In genomic region chr9:46327706-46328571, GRCm38 (mm10) we compare ENCODE assay signal across 8 mouse cellular contexts. TPM values are rescaled to one million over a fixed set of nuclear protein-coding genes. Genes with fewer than 3 reads are reported as not detected.
DNase-seq lines count a peak whose midpoint lies in the region; ATAC-seq lines count a peak whose summit lies in the region.

No protein-coding gene starts in this region.

- H3K9ac ChIP-seq in hindbrain, embryonic 12.5 days: peak overlapping the region; percentile 48; the same call in 1 of the 2 replicates
- peak overlapping the region; percentile 75 for H3K9ac ChIP-seq in midbrain, embryonic 11.5 days (ENCODE audit: low read length)

- WGBS in hindbrain, embryonic 12.5 days: 55% methylated on average over 25 of the region's 25 CpGs
- WGBS in midbrain, embryonic 11.5 days: 67% methylated on average over 25 of the region's 25 CpGs

- peaks cover 19% of the 10 kb centered on the region for H3K4me1 ChIP-seq in hindbrain, embryonic 12.5 days
- H3K4me1 ChIP-seq in midbrain, embryonic 11.5 days (ENCODE audit: control insufficient read depth, insufficient read depth, low read length): peaks cover 15% of the 10 kb centered on the region

- peak; percentile 33 for ATAC-seq in hindbrain, embryonic 12.5 days (ENCODE audit: low FRiP score)
- ATAC-seq in midbrain, embryonic 11.5 days (ENCODE audit: low FRiP score): no peak; the same call in 1 of the 2 replicates

- no peaks in the 10 kb centered on the region for H3K27me3 ChIP-seq in hindbrain, embryonic 12.5 days
- H3K27me3 ChIP-seq in midbrain, embryonic 11.5 days (ENCODE audit: control insufficient read depth, insufficient read depth, low read length): peaks cover 2% of the 10 kb centered on the region; the same call in 1 of the 2 replicates

- intact Hi-C loops in left cerebral cortex, postnatal 4 days (cut with DNase I): no loop called here

- no peak overlapping the region for H3K4me3 ChIP-seq in hindbrain, embryonic 12.5 days
- H3K4me3 ChIP-seq in midbrain, embryonic 11.5 days (ENCODE audit: low read depth, low read length): no peak overlapping the region

- peak overlapping the region; percentile 92 for H3K27ac ChIP-seq in hindbrain, embryonic 12.5 days
- peak overlapping the region; percentile 91 for H3K27ac ChIP-seq in midbrain, embryonic 11.5 days (ENCODE audit: low read depth, low read length)

- peak overlapping the region; percentile 44 for H3K4me2 ChIP-seq in hindbrain, embryonic 12.5 days (replicated peaks)
- H3K4me2 ChIP-seq in midbrain, embryonic 11.5 days: peak overlapping the region; percentile 48

- H3K36me3 ChIP-seq in hindbrain, embryonic 12.5 days: no peaks in the 10 kb centered on the region
- no peaks in the 10 kb centered on the region for H3K36me3 ChIP-seq in midbrain, embryonic 11.5 days (ENCODE audit: control insufficient read depth, insufficient read depth, low read length)

- H3K9me3 ChIP-seq in hindbrain, embryonic 12.5 days (replicated peaks): no peaks in the 10 kb centered on the region
- H3K9me3 ChIP-seq in midbrain, embryonic 11.5 days (ENCODE audit: control insufficient read depth, low read length): no peaks in the 10 kb centered on the region

- DNase-seq in left cerebral cortex, postnatal 4 days: peak; percentile 48
- no peak for DNase-seq in left cerebral cortex, adult 11 months (ENCODE audit: low spot score)
- peak; percentile 48 for DNase-seq in cerebellum, adult 9-11 months
- DNase-seq in midbrain, embryonic 11.5 days (ENCODE audit: low spot score, missing footprints): peak; percentile 83
- DNase-seq in layer of hippocampus, adult 9-11 months: no peak
- no peak for DNase-seq in yolk sac, embryonic 10.5 days (ENCODE audit: low spot score)
- no peak for DNase-seq in urinary bladder, postnatal 10 days (ENCODE audit: low spot score)

RNA-seq across cellular contexts. Expression of gene 4931429L15Rik, which starts 8.2 kb away (rescaled TPM):
- not detected for total RNA-seq in left cerebral cortex, postnatal 4 days (2021)
- not detected in 2 replicates for polyA plus RNA-seq in hindbrain, embryonic 12.5 days (2016; fragmentation: Nextera tagmentation; extraction: Ambion mirVana)
- 0.15 TPM in 1 of 2 replicates, not detected in the other for polyA plus RNA-seq in midbrain, embryonic 11.5 days (2014; fragmentation: Nextera tagmentation; extraction: Ambion mirVana)

RNA-seq across cellular contexts. Expression of gene Bud13, which starts 45.1 kb away (rescaled TPM):
- 10 to 100 TPM; 13.2 TPM for total RNA-seq in left cerebral cortex, postnatal 4 days (2021)
- polyA plus RNA-seq in hindbrain, embryonic 12.5 days (2016; fragmentation: Nextera tagmentation; extraction: Ambion mirVana): 22.5 and 23.5 TPM in 2 replicates
- polyA plus RNA-seq in midbrain, embryonic 11.5 days (2014; fragmentation: Nextera tagmentation; extraction: Ambion mirVana): 26.4 and 27.1 TPM in 2 replicates

RNA-seq across cellular contexts. Expression of gene Zpr1, which starts 55.1 kb away (rescaled TPM):
- total RNA-seq in left cerebral cortex, postnatal 4 days (2021): 10 to 100 TPM; 47.2 to 48.1 TPM
- polyA plus RNA-seq in hindbrain, embryonic 12.5 days (2016; fragmentation: Nextera tagmentation; extraction: Ambion mirVana): 55.0 and 59.8 TPM in 2 replicates
- polyA plus RNA-seq in midbrain, embryonic 11.5 days (2014; fragmentation: Nextera tagmentation; extraction: Ambion mirVana): 59.3 and 62.0 TPM in 2 replicates

RNA-seq across cellular contexts. Expression of gene Apoa5, which starts 59.5 kb away (rescaled TPM):
- total RNA-seq in left cerebral cortex, postnatal 4 days (2021): not detected
- polyA plus RNA-seq in hindbrain, embryonic 12.5 days (2016; fragmentation: Nextera tagmentation; extraction: Ambion mirVana): 0.19 TPM in 1 of 2 replicates, not detected in the other
- 0.15 TPM in 1 of 2 replicates, not detected in the other for polyA plus RNA-seq in midbrain, embryonic 11.5 days (2014; fragmentation: Nextera tagmentation; extraction: Ambion mirVana)

Comparison
In these comparisons a context has a peak if more than half of its experiments do, and no peak if none do; other contexts are left out.
1. DNase-seq: peak in left cerebral cortex, postnatal 4 days (single experiment), cerebellum, adult 9-11 months (single experiment) and midbrain, embryonic 11.5 days (single experiment); none in left cerebral cortex, adult 11 months (single experiment), layer of hippocampus, adult 9-11 months (single experiment), yolk sac, embryonic 10.5 days (single experiment) and urinary bladder, postnatal 10 days (single experiment).